Mouse (Mus musculus): ENCODE data around the gene Gpr1.
"Not testable (repeated sequence)": the region's sequence is repeated elsewhere in the genome, so short reads cannot be mapped to it uniquely, and the experiment has no call there.

Gpr1 gene

DNA sequence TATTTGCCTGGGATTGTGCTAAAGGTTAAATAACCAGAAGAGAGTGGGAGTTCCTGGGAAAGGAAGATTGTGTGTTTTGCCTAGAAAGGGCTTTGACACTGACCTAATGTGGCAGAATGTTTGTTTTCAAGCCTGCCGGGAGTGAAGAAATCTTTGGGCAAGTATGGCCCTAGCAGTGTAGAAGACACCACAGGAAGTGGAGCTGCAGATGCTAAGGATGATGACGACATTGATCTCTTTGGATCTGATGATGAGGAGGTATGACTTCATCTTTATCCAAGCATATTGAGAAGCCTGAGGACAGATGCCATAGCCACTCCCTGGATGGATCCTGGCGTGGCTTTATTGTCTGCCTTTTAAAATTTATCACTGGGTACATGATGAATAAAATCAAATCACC lies 36.0 kb downstream of the Gpr1 start:
- no peak for DNase-seq

DNA sequence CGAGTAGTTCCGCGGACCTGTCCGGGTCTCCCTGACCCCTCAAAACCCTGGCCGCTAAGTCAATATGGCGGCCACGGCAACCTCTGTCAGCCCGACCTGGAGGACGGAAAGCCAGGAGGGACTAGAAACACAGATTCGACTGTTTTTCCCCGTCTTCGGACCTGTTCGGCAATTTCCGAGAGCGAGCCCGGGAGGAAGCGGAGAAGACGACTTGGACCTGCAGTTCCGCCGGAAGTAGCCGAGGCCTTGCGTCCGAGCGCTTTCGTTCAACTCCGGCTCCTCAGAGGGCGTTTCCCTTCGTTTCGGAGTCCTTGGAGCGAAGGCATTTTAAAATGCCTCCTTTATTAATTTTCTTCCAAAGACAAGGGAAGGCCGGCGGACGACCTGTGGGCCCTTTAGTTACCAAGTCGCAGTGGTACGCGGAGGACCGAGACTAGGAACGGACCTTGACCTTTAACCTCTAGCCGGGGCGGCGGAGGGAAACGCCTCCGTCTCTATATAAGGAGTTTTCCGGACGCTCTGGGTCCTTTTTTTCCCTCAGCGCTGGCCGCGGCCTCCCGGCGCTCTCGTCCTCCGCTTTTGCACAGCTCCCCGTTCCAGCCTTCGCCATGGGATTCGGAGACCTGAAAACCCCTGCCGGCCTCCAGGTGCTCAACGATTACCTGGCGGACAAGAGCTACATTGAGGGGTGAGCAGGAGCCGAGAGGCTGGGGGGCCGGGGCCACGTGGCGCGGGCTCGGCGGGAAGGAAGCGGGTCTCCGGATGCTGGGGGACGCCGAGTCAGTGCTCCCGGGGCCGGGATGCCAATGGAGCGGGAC lies 37.5 kb downstream of the Gpr1 start, which contains the start of the genes Eef1b2 and Ndufs1:
Gene Eef1b2, plus strand, starts transcription at position 222 of the 818 bp plus-strand sequence.
Gene Ndufs1, minus strand, starts transcription at position 230 of the 818 bp plus-strand sequence.
- peak; percentile 98 for DNase-seq

- DNase-seq = no peak
Measured at GRCm38 (mm10) chr1:63176259-63176603, 38.1 kb downstream of the Gpr1 start.

DNA sequence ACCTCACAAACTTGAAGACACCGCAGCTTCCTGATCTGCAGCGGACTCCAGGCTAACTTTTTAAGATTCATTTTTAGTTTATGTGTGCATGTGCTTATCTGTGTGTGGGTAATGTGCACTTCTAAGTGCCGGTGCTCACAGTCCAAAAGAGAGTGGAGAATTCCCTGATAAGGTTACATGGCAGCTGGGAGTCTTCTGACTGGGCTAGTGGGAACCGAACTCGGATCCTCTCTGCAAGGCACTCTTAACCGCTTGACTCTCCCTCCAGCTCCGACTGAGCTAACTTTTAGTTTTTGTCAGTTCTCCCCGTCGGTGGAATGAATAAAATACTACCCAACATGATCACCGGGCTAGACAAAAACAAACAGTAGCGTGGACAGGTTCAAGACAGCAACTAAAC lies 38.5 kb downstream of the Gpr1 start:
- no peak for DNase-seq

DNA sequence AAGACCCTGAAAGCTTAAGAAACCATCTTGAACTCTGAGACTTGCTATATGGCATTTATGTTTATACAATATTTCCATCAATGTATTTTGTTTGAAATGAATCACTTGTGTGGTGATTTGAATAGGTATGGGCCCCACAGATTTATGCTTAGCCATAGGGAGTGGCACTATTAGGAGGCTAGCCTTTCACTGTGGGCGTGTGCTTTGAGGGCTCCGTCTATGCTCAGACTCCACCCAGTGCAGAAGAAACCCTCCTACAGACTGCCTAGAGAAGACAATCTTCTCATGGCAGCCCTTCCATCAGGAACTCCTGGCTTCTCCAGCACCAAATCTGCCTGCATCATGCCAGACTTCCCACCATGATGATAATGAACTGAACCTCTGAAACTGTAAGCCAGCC lies 45.7 kb downstream of the Gpr1 start:
- DNase-seq = no peak

- no peak for DNase-seq
Measured at GRCm38 (mm10) chr1:63140231-63140630, 74.1 kb downstream of the Gpr1 start.

DNA sequence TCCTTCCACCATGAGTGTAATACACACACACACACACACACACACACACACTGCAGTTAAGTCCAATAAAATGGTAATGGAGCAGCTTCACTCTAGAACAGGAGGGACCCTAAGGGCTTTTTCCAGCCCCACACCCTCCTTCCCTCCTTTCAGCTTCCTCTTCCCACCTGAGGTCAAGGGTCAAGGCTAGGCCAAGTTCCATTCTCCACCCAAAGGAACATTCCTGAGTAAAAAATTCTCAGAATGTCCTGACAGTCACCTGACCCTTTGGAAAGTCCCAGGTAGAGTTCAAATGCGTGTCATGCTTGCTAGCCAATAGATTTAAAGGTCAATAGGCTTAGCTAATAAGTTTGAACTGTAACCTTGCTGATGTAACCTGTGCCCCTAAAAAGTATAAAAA lies 75.8 kb downstream of the Gpr1 start:
- DNase-seq = not testable (repeated sequence)

DNA sequence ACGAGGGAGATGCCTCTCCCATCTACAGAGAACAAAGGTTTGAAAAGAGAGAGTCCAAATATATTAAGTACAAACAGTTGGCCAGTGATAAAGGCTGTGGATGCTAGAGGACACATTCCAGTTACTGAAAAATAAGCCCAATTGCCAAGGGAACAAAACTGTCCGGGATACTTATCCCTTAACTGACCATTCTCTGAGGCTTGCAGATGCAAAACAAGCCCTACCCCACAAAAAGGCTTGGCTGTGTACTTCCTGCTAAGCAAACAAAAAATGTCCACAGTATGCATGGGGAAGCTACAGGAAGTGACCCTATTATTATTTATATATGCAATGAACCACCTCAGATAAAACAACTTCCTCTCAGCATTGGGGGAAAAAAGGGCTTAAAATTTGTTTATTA lies 76.4 kb downstream of the Gpr1 start:
- no peak for DNase-seq

- no peak for DNase-seq
Measured at GRCm38 (mm10) chr1:63134530-63134929, 79.8 kb downstream of the Gpr1 start.
